Mouse (Mus musculus) kidney, adult 2 months (tissue): ENCODE measurements around the gene Cacna1d.

Experiments
- CTCF ChIP-seq: fragments of 200-500 bp; conservative IDR thresholded peaks from 2 replicates; pipeline ENCODE4 v1.5.1; 2011; ENCODE audit warnings: low read depth, mild to moderate bottlenecking, control low read depth, low read length, moderate library complexity, mixed read lengths; ENCODE audit not compliant: insufficient read depth, insufficient read length
- POLR2A ChIP-seq: fragments of 200-500 bp; IDR thresholded peaks from one replicate; pipeline ENCODE4 v1.6.1; 2011; ENCODE audit warnings: low read depth, low read length, control low read depth

DNA sequence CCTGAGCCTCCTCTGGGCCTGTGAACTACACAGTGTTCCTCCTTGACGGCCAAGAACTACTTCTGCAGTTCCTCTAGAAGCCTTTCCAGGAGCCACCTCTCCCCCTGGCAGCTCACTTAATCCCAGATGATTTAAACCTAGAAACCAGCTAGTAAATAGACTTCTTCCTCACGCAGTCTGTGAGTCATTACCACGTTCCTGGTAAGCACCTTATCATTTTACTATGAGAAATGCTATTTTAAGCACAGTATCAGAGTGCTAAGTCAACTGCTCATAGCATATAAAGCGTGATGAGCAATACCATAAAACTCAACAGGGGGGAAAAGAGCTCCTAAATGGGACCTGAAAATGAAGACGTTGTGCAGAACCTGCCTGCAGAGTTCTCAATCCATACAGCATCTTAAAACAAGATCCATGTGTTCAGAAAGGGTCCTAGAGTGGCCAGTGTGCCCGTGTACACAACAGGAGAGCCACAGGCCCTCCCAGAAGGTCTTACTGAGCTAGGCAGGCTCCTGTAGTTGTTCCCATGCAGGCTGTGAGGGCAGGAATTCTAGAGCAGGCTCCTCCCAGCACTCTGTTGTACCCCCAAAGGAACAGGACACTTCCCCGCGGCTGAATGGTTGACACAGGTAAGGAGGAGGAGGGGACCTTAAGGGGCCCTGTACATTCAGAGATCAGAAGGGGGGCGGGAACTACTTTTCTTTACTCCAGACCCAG, 377.7 kb downstream of the Cacna1d start:
- TF ChIP-seq CTCF (no peak), POLR2A (no peak)
